Mouse (Mus musculus): ENCODE measurements around the gene Vamp5.

DNA sequence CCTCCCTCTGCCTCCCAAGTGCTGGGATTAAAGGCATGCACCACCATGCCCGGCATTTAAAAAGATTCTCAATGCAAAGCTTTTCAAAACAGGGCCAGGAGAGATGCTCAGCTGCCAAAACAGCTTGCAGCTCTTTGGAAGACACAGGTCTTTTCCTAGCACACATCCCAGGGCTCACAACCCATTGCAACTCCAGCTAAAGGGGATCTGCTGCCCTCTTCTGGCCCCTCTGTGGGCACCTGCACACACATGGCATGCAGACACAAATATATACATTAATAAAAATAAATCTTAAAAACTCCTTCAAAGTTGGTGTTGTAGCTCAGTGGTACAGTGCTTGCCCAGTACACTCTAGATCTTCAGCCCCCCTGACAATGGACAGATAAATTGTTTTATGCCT, 29.7 kb upstream of the Vamp5 start:
- TF ChIP-seq ZC3H11A (IDR thresholded peaks at IDR 0.05; ENCODE audit: borderline replicate concordance, low read depth, low read length), result no peak
- TF ChIP-seq HCFC1 (IDR thresholded peaks at IDR 0.05; ENCODE audit: borderline replicate concordance, insufficient read depth, low read length), result no peak

Data from ES-E14 (cell line).